Mouse (Mus musculus): Measurements from ENCODE around the gene Nos1ap. TPM values are rescaled to one million over a fixed set of nuclear protein-coding genes. Genes with fewer than 3 reads are reported as not detected.

Gene Nos1ap
- polyA plus RNA-seq, 1 experiment: 20.0 TPM

GRCm38 (mm10) chr1:170455387-170455786, 134.3 kb downstream of the Nos1ap start:
- 57% methylated on average over 3 of the region's 3 CpGs for WGBS
- H3K27ac ChIP-seq (ENCODE audit: insufficient read depth, low read depth, low read length): no peak overlapping the region
- peaks cover 34% of the 10 kb centered on the region for H3K4me1 ChIP-seq (ENCODE audit: control insufficient read depth, insufficient read depth, low read length)
- H3K4me3 ChIP-seq (ENCODE audit: insufficient read depth, low read depth, low read length): no peak overlapping the region
- no peaks in the 10 kb centered on the region for H3K27me3 ChIP-seq (replicated peaks; ENCODE audit: control insufficient read depth, insufficient read depth, low read length)
- no peaks in the 10 kb centered on the region for H3K36me3 ChIP-seq (ENCODE audit: control insufficient read depth, insufficient read depth, low read length)
- peak; percentile 73 for DNase-seq
- TF ChIP-seq POLR2A (IDR thresholded peaks at IDR 0.05; ENCODE audit: low read depth, low read length) (no peak), CTCF (conservative IDR thresholded peaks at IDR 0.05; ENCODE audit: insufficient read depth, insufficient read length, low read depth, low read length) (no peak)

- WGBS: 45% methylated on average over 3 of the region's 3 CpGs
- DNase-seq: peak; percentile 23
- H3K4me1 ChIP-seq (ENCODE audit: control insufficient read depth, insufficient read depth, low read length): peaks cover 24% of the 10 kb centered on the region
- H3K27ac ChIP-seq (ENCODE audit: insufficient read depth, low read depth, low read length): peak overlapping the region; percentile 35
- TF ChIP-seq POLR2A (IDR thresholded peaks at IDR 0.05; ENCODE audit: low read depth, low read length): no peak
- no peak overlapping the region for H3K4me3 ChIP-seq (ENCODE audit: insufficient read depth, low read depth, low read length)
- no peaks in the 10 kb centered on the region for H3K36me3 ChIP-seq (ENCODE audit: control insufficient read depth, insufficient read depth, low read length)
- H3K27me3 ChIP-seq (replicated peaks; ENCODE audit: control insufficient read depth, insufficient read depth, low read length): no peaks in the 10 kb centered on the region
Observed at GRCm38 (mm10) chr1:170453455-170453854, 136.2 kb downstream of the Nos1ap start.

DNA sequence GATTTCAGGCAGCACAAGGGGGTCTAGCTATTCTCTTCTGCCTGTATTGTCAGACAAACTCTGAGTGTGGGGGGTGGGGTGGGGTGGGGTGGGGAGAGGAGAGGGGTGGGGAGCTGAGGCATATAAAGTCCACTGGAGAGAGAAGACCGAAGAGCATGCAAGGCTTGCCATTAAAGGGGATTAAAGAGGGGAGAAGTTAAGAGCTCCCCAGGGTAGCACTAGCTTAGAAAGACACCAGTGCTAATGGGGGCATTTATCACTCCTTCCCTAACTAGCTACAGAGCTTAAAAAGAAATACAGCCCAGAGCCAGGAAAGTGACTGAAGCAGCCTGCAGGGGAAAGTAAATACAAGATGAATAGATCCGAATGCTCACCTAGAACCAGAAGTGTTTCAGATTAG, 141.4 kb downstream of the Nos1ap start:
- WGBS: 68% methylated on average over 2 of the region's 2 CpGs
- no peak overlapping the region for H3K27ac ChIP-seq (ENCODE audit: insufficient read depth, low read depth, low read length)
- no peak for DNase-seq
- H3K4me1 ChIP-seq (ENCODE audit: control insufficient read depth, insufficient read depth, low read length): peaks cover 12% of the 10 kb centered on the region
- no peaks in the 10 kb centered on the region for H3K36me3 ChIP-seq (ENCODE audit: control insufficient read depth, insufficient read depth, low read length)
- H3K4me3 ChIP-seq (ENCODE audit: insufficient read depth, low read depth, low read length): no peak overlapping the region
- no peaks in the 10 kb centered on the region for H3K27me3 ChIP-seq (replicated peaks; ENCODE audit: control insufficient read depth, insufficient read depth, low read length)
- TF ChIP-seq CTCF (conservative IDR thresholded peaks at IDR 0.05; ENCODE audit: insufficient read depth, insufficient read length, low read depth, low read length) (no peak), POLR2A (IDR thresholded peaks at IDR 0.05; ENCODE audit: low read depth, low read length) (no peak)

DNA sequence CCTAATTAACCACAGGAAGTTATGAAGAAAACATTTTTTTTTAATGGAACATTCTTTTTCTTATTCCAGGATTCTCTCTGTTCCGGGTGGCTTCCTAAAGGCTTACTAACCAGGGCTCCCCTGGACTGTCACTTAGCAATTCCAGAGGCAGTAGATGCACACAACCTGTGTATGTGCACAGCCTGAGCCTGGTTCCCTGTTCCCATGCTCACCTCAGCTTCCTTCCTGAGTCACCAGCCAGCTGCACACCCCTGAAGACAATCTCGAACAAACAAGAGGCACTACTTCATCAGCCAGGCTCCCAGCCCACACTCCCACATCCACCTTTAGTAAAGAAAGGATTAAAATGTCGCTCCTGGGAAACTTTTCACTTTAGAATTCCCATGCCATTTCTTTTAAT, 144.2 kb downstream of the Nos1ap start:
- WGBS: 60% methylated on average over 3 of the region's 3 CpGs
- no peak overlapping the region for H3K4me3 ChIP-seq (ENCODE audit: insufficient read depth, low read depth, low read length)
- no peak overlapping the region for H3K27ac ChIP-seq (ENCODE audit: insufficient read depth, low read depth, low read length)
- no peak for DNase-seq
- H3K36me3 ChIP-seq (ENCODE audit: control insufficient read depth, insufficient read depth, low read length): no peaks in the 10 kb centered on the region
- no peak for TF ChIP-seq POLR2A (IDR thresholded peaks at IDR 0.05; ENCODE audit: low read depth, low read length)
- no peaks in the 10 kb centered on the region for H3K27me3 ChIP-seq (replicated peaks; ENCODE audit: control insufficient read depth, insufficient read depth, low read length)
- peaks cover 9% of the 10 kb centered on the region for H3K4me1 ChIP-seq (ENCODE audit: control insufficient read depth, insufficient read depth, low read length)

- Histone ChIP-seq H3K36me3 (ENCODE audit: control insufficient read depth, insufficient read depth, low read length) (no peaks in the 10 kb centered on the region), H3K4me1 (ENCODE audit: control insufficient read depth, insufficient read depth, low read length) (peaks cover 8% of the 10 kb centered on the region; the same call in 1 of the 2 replicates), H3K27ac (ENCODE audit: insufficient read depth, low read depth, low read length) (no peak overlapping the region), H3K27me3 (replicated peaks; ENCODE audit: control insufficient read depth, insufficient read depth, low read length) (no peaks in the 10 kb centered on the region), H3K4me3 (ENCODE audit: insufficient read depth, low read depth, low read length) (no peak overlapping the region)
- TF ChIP-seq POLR2A (IDR thresholded peaks at IDR 0.05; ENCODE audit: low read depth, low read length) (no peak), CTCF (conservative IDR thresholded peaks at IDR 0.05; ENCODE audit: insufficient read depth, insufficient read length, low read depth, low read length) (no peak)
- 92% methylated on average over 10 of the region's 10 CpGs for WGBS
- DNase-seq: no peak
Observed at GRCm38 (mm10) chr1:170440367-170440766, 149.3 kb downstream of the Nos1ap start.

GRCm38 (mm10) chr1:170438471-170439151, 151.1 kb downstream of the Nos1ap start:
- H3K36me3 ChIP-seq (ENCODE audit: control insufficient read depth, insufficient read depth, low read length): no peaks in the 10 kb centered on the region
- peak; percentile 27 for DNase-seq
- peaks cover 19% of the 10 kb centered on the region for H3K4me1 ChIP-seq (ENCODE audit: control insufficient read depth, insufficient read depth, low read length)
- 63% methylated on average over 7 of the region's 7 CpGs for WGBS
- H3K27me3 ChIP-seq (replicated peaks; ENCODE audit: control insufficient read depth, insufficient read depth, low read length): no peaks in the 10 kb centered on the region
- TF ChIP-seq POLR2A (IDR thresholded peaks at IDR 0.05; ENCODE audit: low read depth, low read length): no peak
- TF ChIP-seq CTCF (conservative IDR thresholded peaks at IDR 0.05; ENCODE audit: insufficient read depth, insufficient read length, low read depth, low read length): no peak
- no peak overlapping the region for H3K27ac ChIP-seq (ENCODE audit: insufficient read depth, low read depth, low read length)
- H3K4me3 ChIP-seq (ENCODE audit: insufficient read depth, low read depth, low read length): no peak overlapping the region

DNA sequence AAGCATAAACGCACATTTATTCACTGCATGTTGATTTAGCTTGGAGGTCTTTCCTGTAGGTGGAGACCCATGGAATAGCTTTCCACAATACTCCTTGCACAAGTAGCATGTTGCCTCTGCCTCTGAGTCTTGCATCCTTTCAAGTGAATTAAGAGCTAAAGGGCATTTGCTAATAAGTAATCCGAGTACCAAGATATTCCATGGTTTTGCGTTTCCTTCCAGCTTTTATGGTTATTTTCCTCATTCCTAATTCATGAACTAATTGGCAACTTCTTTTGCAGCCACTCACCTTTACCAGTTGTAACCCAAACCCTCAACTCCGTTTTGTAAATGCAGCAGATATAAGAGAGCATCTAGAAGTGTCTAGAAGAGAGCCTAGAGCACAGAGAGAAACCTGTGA, 155.5 kb downstream of the Nos1ap start:
- 33% methylated on average over 4 of the region's 4 CpGs for WGBS
- Histone ChIP-seq H3K4me3 (ENCODE audit: insufficient read depth, low read depth, low read length) (no peak overlapping the region), H3K4me1 (ENCODE audit: control insufficient read depth, insufficient read depth, low read length) (peaks cover 50% of the 10 kb centered on the region), H3K27me3 (replicated peaks; ENCODE audit: control insufficient read depth, insufficient read depth, low read length) (no peaks in the 10 kb centered on the region), H3K27ac (ENCODE audit: insufficient read depth, low read depth, low read length) (peak overlapping the region; percentile 96), H3K36me3 (ENCODE audit: control insufficient read depth, insufficient read depth, low read length) (no peaks in the 10 kb centered on the region)
- DNase-seq: peak; percentile 70
- TF ChIP-seq CTCF (conservative IDR thresholded peaks at IDR 0.05; ENCODE audit: insufficient read depth, insufficient read length, low read depth, low read length): no peak
- no peak for TF ChIP-seq POLR2A (IDR thresholded peaks at IDR 0.05; ENCODE audit: low read depth, low read length)
